Mouse (Mus musculus) cerebellum, adult (tissue): ENCODE measurements around the gene Zfp59.
"Not testable (repeated sequence)": the region's sequence is repeated elsewhere in the genome, so short reads cannot be mapped to it uniquely, and the experiment has no call there.

Experiments used
- ATAC-seq: cut with Nextera tagmentation; 2 replicates; pipeline ENCODE4 v1.9.2; 2017; ENCODE audit warnings: mild to moderate bottlenecking, moderate library complexity, mixed read lengths; ENCODE audit not compliant: insufficient number of reproducible peaks, low FRiP score, low TSS enrichment

The Zfp59 gene

GRCm38 (mm10) chr7:27860396-27861235 is 22.2 kb downstream of the Zfp59 start:
- ATAC-seq = no peak

- not testable (repeated sequence) for ATAC-seq
These were observed 24.2 kb downstream of the Zfp59 start for GRCm38 (mm10) chr7:27862578-27862977.

- no peak for ATAC-seq
These were observed 43.3 kb downstream of the Zfp59 start for GRCm38 (mm10) chr7:27881721-27882120.

- no peak for ATAC-seq
These were observed 62.2 kb downstream of the Zfp59 start for GRCm38 (mm10) chr7:27900601-27901000.

- ATAC-seq = no peak
These were observed 66.8 kb downstream of the Zfp59 start for GRCm38 (mm10) chr7:27905061-27905848.
